Mouse (Mus musculus) fibroblast of lung, adult 2 months (primary cell): ENCODE data around the gene St6galnac6.

Experiments
- DNase-seq: peaks from one replicate; pipeline ENCODE4 v3.0.0-alpha.2; 2011; ENCODE audit warnings: low read depth

The St6galnac6 gene

DNA sequence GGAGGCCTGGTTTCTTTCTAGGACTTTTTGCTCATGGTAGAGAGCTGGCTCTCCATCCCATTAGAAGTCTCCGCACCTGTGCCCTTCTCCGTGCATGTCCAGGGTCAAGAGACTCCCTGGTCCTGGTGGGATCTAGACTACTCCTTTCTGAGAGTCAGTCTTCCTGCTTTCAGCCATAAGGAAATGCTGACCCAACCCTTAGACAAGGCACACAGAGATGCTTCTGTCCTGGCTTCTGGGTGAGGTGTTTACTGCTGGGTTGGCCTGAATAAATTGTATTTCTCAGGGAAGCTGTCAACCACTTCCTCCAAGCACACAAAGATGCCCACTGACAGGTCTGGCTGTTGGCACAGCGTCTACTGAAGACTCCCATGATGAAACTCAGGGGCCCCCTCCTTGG is at the start of gene St6galnac6:
Gene St6galnac6 (plus strand): TSS at position 301 of the 400 bp plus-strand sequence.
- DNase-seq, result no peak

DNA sequence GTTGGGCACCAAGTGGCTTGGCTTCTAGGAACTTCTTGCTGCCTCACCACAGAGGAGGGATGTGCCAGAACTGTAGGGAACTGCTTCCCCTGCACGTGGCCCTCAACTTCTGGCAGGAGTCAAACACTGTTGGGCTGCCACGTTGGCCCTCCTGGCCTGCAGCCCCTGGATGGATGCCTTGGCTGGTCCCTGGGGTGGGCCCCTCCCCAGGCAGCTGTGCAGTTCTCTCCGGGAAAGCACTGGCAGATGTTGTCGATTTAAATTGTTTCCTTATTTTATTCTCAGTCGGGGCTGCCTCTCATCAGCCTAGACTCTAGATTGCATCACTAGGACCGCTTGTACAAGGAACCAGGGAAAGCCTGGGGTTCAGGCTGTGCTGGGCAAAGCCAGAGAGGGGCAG is 49.7 kb upstream of the St6galnac6 start:
- peak; percentile 95 for DNase-seq

DNA sequence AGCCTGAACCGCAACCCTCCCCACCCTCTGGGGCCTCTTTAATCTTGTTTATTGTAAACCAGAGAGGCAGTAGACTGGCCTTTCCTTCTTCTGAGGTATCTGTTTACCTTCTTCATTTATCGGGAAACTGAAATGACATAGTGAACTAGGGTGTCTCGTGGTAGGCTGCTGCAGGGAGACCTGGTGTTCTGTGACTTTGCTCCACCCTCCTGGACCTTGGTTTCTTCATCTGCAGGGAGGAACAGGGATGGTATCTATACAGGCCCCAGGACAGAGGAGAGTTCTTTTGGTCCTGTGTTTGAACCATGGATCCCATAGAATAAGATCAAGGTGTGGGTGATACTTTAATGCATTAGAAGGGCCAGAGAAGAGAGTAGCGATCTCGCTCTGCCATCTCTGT is 48.3 kb upstream of the St6galnac6 start:
- DNase-seq, result no peak

DNA sequence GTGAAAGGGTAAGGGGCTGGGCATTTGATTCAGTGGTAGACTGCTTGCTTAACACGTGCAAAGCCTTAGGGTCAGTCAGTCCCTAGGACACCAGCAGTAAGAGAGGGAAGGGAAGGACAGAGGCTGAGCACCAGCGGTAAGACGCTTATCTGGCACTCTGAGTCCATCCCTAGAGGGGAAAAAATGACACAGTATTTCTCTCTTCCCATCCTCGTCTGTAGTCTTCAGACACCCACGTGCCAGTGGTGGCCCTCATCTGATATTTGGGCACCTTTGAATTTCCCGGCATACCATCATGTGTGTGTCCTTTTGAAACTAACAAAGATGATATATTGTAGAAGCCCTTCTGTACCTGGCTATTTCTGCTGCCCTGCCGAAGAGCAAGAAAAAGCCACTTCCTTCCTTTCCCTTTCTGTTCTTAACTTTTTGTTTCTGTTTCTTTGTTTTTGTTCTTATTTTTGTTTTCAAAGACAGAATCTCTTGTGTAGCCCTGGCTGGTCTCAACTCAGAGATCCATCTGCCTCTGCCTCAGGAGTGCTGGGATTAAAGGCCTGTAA is 45.8 kb upstream of the St6galnac6 start:
- DNase-seq, result no peak

DNA sequence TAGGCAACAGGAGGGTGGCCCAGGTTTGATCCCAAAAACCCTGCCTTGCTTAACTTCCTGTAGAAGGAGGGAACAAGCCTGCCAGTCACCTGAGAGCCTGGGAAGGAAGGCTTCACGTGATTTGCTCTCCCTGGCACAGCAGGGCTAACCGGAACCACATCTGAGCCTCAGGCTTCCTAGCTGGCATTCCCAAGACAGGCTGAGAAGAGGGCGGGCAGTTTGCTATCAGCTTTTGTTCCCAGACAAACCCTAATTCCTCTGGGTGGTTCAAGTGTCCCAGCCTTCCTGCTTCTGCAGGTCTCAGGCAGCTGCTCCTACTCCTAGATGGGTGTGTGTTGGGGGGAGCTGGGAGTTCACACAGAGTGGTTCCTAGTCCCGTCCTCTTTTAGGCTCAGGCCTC is 44.0 kb upstream of the St6galnac6 start:
- DNase-seq, result peak; percentile 73

DNA sequence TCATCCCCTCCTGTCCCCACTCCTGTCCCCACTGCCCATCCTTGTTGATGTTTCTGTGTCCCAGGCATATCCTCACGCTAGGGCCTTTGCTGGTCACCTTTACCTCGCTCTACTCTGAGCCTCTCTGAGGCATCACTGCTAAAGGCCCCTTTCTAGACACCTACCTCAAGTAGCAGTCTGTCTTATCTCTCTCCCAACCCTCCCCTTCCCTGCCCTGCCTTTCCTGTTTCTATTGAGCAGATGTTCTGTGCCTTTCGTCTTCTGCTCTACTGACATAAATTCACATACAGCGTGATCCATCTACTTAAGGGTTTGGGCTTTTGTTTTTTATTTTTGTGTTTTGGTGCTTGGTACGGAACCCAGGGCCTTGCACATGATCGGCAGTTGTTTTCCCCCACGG is 43.5 kb upstream of the St6galnac6 start:
- no peak for DNase-seq

DNA sequence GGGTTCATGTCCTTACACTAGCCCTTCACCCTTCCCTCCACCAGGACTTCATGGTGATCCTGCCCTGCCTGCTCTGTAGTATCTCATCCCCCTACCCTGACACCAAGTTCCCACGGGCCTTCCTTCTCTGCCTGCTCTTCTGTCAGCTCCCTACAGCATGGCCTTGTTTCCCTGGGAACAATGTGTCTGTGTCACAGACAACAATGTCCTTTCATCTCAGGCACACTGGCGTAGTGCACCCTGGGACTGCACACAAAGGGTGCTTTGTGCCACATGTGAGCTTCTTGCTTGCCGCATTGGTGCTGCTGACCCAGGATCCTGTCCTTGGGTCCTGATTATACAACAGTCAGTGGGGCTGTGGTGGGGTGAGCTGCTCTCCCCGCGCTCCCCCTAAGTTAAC is 39.9 kb upstream of the St6galnac6 start:
- no peak for DNase-seq

DNA sequence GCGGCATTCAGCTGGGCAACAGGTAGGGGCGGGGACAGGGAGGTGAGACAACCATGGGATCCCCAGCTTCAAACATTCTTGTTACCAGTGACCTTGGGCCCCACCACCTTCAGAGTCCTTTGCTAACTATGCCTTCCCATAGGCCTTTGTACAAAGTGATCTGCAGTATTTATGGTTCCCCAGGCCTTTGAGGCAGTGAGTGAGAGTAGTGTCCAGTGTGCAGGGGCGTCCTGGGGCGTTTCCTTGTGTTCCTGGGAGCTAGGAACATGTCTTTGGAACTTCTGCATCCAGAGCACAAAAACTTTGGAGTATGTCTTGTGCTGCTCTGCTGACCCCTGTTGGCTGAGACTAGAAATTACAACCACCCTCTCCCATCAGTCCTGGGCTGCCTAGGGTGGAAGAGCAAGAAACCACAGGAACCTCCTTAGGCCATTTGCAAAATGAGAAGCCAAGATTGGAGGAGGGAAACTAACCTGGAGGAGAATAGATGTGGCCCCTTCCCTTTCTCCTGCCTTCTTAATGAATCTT is 32.9 kb upstream of the St6galnac6 start:
- no peak for DNase-seq

DNA sequence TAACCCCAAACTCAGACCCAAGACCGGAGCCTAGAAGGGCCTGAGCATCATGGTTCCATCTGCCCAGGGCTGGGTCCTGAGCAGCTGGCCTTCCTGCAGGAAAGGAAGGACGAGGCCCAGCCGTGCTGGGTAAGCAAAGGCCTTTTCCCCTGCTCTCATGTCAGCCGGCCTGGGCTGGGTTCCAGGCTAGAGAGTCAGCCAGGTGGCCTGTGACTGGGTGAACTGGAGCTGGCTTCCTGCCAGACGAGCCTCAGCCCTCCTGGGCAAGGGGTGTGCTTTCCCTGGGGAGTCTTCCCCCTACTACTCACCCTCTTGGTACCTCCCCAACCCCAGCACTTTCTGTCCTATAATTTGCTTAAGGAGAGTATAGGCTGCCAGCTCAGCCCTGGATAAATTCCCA is 31.4 kb upstream of the St6galnac6 start:
- no peak for DNase-seq

DNA sequence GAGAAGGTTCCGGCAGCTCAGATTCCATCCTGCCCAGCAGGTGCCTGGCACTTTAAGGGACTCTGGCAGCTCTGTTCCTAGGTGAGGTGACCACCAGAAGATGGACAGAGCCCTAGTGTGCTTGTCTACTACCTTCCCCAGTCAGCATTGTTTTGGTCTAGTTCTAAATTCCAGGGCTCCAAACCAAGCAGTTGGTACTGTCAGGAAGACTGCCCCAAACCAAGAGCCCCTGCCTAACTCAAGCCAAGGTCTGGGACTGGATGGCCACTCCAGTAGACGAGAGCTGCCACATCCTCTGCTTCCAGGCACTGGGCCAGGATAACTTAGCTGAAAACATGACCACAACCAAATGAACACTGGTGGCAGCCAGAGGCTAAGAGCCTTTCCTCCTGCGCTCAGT is 30.6 kb upstream of the St6galnac6 start:
- DNase-seq, result no peak

DNA sequence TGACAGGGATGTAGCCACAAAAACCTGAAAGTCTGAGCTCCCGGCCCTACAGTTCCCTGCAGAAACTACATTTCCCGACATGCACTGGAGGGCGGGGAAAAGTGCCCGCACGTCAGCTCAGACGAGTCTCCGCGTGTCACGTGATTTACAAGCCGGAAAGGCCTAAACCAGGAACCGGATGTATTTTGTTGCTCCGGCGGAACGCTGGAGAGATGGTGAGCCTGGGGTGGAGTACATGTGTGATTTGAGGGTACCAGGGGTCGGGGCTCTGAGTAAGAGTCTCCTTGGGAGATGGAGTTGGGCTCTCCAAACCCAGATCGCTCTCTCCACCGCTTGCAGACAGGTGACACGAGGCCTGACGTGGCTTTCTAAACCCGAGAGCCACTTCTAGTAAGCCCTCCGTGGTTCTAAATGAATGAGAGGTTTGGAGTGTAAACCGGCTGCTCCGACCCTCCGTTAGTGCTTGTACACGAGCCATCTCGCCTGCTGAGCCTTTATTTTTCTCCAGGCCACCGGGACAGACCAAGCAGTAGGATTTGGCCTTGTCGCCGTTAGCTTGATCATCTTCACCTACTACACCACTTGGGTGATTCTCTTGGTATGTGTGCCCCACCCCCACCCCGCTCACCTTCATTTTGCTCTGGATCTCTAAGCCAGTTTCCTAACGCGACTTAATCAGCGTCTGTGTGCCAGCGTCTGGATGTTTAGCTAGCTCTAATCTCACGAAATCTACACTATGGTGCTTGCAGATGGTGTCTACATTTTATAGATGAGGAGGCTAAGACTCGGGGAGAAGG is 28.6 kb upstream of the St6galnac6 start, which contains the start of gene Dpm2:
Gene Dpm2 (plus strand): TSS at position 161 of the 797 bp plus-strand sequence.
- peak; percentile 73 for DNase-seq

DNA sequence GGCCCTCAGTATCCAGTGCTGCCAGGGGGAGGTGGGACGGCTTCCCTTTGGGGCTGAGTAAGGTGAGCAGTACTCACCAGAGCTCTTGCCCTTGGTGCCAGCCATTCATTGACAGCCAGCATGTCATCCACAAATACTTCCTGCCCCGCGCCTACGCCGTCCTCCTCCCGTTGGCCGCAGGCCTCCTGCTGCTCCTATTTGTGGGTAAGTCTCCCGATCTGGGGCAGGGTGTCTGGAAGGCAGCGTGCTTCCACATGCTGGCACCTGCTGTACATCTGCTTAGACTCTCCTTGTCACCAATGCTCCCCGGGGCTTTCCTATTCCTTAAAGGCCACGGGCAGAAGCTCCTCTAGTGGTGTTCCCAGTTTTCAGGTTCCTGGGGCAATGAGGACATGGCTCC is 27.3 kb upstream of the St6galnac6 start:
- no peak for DNase-seq

DNA sequence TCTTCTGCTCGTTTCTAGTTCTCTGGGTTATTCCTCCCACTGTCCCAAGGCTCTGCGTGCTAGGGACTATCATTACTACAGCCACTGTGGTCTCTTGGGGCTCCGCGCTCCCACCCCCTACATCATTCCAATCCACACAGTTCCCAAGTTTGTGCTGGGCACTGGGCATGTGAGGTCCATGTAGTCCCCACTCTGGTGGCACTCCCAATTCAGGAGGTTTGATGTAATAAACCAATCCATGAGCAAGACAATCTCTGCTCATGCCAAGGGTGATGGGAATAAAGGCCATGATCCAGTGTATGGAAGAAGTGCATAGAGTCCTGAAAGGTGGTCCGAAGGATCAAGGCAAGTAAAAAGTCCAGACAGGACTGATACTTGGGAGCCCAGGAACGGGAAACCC is 25.0 kb upstream of the St6galnac6 start, which contains the start of gene Pip5kl1:
Gene Pip5kl1 (plus strand): TSS at position 301 of the 400 bp plus-strand sequence.
- DNase-seq, result no peak

DNA sequence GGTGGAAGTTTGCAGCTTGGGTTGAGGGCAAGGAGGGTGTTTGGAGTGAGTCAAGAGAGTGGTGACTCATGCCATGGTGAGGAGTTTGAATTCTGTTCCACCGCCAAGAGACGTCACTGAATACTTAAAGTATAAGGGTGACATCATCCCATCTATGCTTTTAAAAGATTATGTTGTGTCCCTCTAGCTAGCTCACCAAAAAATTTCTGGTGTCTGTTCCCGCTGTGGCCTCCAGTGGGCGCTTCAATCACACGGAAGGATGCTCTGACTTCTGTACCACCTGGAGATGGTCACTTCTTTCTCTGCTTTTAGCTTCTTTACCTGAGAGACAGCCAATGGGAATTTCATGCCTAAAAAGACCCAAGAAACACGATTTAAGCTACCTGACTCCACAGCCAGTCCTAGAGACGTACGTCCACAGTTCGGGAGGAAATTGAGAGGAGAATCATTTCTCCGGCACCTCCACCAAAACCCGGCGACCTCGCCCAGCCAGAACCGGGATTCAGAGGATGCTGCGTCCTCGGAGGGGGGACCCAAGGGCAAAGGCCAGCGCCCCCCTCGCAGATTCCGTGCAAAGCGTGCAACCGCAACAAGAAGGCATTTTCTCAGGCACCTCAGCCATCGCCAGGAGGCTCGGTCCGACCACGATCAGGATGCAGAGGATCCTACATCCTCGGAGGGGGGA is 24.5 kb upstream of the St6galnac6 start:
- no peak for DNase-seq

DNA sequence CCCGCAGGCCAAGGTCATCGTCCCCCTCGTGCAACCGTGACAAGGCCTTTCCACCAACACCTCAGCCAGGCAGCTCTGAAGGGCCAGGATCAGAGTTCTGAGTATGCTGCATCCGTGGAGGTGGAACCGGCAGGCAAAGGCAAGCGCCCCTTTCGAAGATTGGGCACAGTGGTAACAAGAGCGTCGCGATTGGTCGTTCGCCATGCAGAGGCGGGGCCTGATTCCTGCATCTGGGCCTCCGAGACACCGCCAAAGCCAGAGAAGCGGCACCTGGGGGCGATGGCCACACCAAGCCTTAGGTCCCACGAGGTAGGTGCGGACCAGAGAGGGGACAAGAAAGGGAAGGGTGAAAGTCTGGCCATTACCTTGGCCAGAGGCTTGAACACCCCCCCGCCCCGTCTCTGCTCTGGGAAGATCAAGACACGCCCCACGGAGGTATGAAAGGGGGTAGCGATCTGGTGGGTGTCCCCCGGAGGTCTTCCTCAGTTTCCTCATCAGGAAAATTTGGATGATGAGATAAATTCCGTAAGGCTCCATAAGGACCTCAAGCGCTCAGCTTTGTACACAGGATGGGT is 23.8 kb upstream of the St6galnac6 start, which contains the start of gene 9430097D07Rik:
Gene 9430097D07Rik (minus strand): TSS at position 99 of the 575 bp plus-strand sequence.
- no peak for DNase-seq

DNA sequence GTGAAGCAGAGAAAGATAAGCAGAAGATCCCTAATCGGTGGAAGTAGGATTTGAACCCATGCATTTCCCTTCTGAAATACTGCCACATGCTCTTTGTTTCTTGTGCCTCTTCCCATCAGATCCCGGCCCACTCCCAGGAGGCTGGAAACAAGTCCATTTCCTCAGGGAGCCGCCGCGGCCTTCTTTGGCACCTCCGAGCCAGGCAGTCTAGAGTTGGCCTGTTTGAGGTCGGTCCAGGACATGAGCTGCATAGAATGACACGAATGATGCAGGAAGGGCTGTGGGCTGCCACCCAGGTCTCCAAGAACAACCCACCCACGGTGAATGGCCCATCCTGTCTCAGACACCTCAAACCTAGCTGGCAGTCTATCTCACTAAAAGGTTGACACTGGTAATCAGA is 23.0 kb upstream of the St6galnac6 start:
- no peak for DNase-seq

DNA sequence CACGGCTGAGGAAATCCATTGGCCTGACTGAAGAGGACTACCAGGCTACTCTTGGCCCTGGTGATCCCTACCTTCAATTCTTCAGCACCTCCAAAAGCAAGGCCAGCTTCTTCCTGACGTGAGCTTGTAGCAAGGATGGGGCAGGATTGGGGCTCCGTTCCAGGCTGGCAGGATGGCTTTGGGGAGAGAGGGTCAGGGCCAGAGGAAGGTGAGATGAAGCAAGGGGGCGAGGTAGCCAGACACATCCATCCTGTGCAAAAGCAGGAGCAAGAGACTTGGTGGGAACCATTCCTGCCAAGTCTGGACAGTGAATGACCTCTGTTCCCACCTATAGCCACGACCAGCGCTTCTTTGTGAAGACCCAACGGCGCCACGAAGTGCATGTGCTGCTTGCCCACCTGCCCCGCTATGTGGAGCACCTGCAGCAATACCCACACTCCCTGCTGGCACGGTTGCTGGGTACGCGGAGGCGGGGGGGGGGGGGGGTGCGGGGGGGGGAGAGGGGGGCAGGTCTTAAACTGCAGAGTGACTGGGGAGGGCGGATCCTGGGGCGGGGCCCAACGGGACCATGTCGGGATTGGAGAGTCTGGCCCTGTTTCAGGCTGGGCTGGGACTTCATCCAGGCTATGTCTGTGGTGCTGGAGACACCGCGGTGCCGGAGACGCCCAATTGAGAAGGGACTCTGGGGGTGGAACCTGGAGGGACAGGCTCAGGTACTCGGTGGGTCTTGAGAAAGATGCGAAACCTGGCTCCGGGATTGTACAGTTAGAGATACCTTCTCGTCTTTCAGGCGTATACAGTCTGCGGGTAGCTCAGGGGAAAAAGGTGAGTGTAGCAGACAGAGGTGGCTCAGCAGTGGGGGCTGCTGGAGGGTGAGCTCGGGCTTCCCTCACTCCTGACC is 21.1 kb upstream of the St6galnac6 start:
- DNase-seq, result no peak

DNA sequence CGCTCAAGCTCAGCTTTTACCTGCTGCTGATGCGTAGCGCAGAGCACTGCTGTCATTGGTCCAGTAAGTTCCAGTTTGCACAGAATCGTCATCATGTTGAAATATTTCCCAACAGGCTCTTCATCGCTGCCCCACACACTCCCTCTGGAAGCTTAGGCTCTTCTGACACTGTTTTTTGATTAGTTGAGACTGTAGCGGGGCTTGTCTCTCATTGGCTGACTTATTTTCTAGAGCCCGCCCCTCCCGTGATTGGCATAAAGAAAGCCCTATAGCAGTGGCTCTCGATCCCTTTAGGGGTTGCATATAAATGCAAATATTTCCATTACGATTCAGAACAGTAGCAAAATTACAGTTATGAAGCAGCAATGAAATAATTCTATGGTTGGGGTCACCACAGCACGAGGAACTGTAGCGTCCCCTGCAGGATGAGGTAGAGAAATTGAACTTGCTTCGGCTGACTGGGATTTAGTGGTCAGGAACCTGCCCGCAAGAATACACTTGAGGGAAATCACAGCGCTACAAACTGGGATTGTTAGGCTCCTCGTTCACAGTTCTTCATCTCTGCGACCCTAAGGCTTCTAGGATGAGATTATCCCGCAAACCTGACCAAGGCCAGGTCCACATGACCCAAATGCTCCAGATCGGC is 17.9 kb upstream of the St6galnac6 start:
- no peak for DNase-seq

DNA sequence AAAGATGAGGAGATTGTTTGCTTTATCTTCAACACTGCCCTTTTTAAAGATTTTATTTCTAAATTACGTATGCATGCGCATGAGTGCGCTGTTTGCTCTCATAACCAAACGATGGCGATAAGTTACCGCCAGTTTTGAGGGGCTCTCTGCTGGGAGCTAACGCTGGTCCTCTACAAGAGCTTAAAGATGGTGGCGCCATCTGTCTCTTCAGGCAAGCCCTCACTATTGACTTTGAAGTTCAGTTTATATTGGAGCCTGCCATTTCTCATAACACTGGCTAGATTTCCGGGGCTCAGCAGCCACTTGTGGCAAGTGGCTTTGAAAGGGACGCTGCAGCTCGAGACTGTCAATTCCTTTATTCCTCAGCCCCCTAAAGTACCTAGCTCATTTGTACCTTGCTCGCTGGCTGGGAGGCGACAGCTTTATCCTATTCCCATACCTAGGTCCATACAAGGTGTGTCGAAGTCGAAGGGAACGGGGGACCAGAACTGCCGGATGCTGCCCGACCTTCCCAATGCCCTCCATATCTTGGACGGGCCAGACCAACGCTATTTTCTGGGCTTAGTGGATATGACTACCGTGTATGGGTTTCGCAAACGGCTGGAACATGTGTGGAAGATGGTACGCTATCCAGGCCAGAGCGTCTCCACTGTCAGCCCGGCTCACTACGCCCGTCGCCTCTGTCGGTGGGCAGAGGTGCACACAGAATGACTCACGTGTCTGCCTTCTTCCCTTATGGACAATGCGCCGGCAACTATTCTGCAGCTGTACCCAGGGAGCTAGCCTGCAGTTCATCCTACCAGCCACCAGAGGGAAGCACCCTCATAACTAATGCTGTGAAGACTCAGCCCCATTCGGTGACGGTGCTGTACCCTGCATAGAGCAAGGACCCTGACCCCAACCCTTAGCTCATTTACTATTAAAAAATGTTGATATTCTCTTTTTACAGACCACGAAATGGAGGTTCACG is 16.4 kb upstream of the St6galnac6 start:
- no peak for DNase-seq
